8 mouse cellular contexts compared by ENCODE assay signal in genomic region chr11:42181973-42182824, GRCm38 (mm10). TPM values are rescaled to one million over a fixed set of nuclear protein-coding genes. Genes with fewer than 3 reads are reported as not detected.
DNase-seq lines count a peak whose midpoint lies in the region; ATAC-seq lines count a peak whose summit lies in the region.

No protein-coding gene starts in this region.

- no peak overlapping the region for H3K27ac ChIP-seq in kidney, embryonic 16.5 days (ENCODE audit: low read length)
- no peak overlapping the region for H3K27ac ChIP-seq in heart, embryonic 12.5 days (ENCODE audit: poor library complexity, severe bottlenecking)
- peak overlapping the region; percentile 90 for H3K27ac ChIP-seq in midbrain, embryonic 14.5 days (replicated peaks; ENCODE audit: low read depth, low read length)

- peaks cover 7% of the 10 kb centered on the region; the same call in 1 of the 2 replicates for H3K27me3 ChIP-seq in kidney, embryonic 16.5 days (ENCODE audit: insufficient read depth, low read length)
- peaks cover 5% of the 10 kb centered on the region for H3K27me3 ChIP-seq in heart, embryonic 12.5 days (replicated peaks)
- no peaks in the 10 kb centered on the region for H3K27me3 ChIP-seq in midbrain, embryonic 14.5 days (ENCODE audit: control insufficient read depth, insufficient read depth, low read length)

- peaks cover 12% of the 10 kb centered on the region; the same call in 1 of the 2 replicates for H3K4me1 ChIP-seq in kidney, embryonic 16.5 days (ENCODE audit: insufficient read depth, low read length)
- peaks cover 7% of the 10 kb centered on the region for H3K4me1 ChIP-seq in heart, embryonic 12.5 days (replicated peaks)
- no peaks in the 10 kb centered on the region; the same call in 1 of the 2 replicates for H3K4me1 ChIP-seq in midbrain, embryonic 14.5 days (ENCODE audit: control insufficient read depth, insufficient read depth, low read length)

- no peaks in the 10 kb centered on the region for H3K36me3 ChIP-seq in kidney, embryonic 16.5 days (ENCODE audit: insufficient read depth, low read length)
- no peaks in the 10 kb centered on the region for H3K36me3 ChIP-seq in heart, embryonic 12.5 days
- no peaks in the 10 kb centered on the region for H3K36me3 ChIP-seq in midbrain, embryonic 14.5 days (ENCODE audit: control insufficient read depth, insufficient read depth, low read length)

- peak overlapping the region; percentile 81 for H3K4me2 ChIP-seq in kidney, embryonic 16.5 days (replicated peaks; ENCODE audit: low read depth, low read length)
- peak overlapping the region; percentile 96 for H3K4me2 ChIP-seq in heart, embryonic 12.5 days
- H3K4me2 ChIP-seq in midbrain, embryonic 14.5 days (ENCODE audit: low read length): peak overlapping the region; percentile 93

- under 1% methylated on average over 35 of the region's 35 CpGs for WGBS in kidney, embryonic 16.5 days
- WGBS in heart, embryonic 12.5 days: under 1% methylated on average over 35 of the region's 35 CpGs
- WGBS in midbrain, embryonic 14.5 days: under 1% methylated on average over 35 of the region's 35 CpGs

- peak; percentile 94 for ATAC-seq in kidney, embryonic 16.5 days (ENCODE audit: low FRiP score, low TSS enrichment)
- ATAC-seq in heart, embryonic 12.5 days (ENCODE audit: insufficient number of reproducible peaks, low FRiP score): peak; percentile 73
- ATAC-seq in midbrain, embryonic 14.5 days (ENCODE audit: low FRiP score, low TSS enrichment): peak; percentile 87
- ATAC-seq in granulocyte monocyte progenitor cell, adult 5-6 weeks (replicated peaks; ENCODE audit: poor library complexity, severe bottlenecking): no peak; the same call in 1 of the 2 replicates

- H3K9ac ChIP-seq in kidney, embryonic 16.5 days (replicated peaks; ENCODE audit: low read length): peak overlapping the region; percentile 66
- H3K9ac ChIP-seq in heart, embryonic 12.5 days: peak overlapping the region; percentile 77
- peak overlapping the region; percentile 81 for H3K9ac ChIP-seq in midbrain, embryonic 14.5 days (replicated peaks; ENCODE audit: low read length)

- H3K4me3 ChIP-seq in kidney, embryonic 16.5 days (ENCODE audit: low read length): peak overlapping the region; percentile 55
- H3K4me3 ChIP-seq in heart, embryonic 12.5 days: peak overlapping the region; percentile 70
- peak overlapping the region; percentile 60 for H3K4me3 ChIP-seq in midbrain, embryonic 14.5 days (replicated peaks; ENCODE audit: low read depth, low read length)

- DNase-seq in kidney, adult 8-10 months: no peak
- peak; percentile 82 to 84 for DNase-seq in cerebellum, postnatal 25 days
- DNase-seq in left cerebral cortex, adult 11 months (ENCODE audit: low spot score): peak; percentile 40
- peak; percentile 85 for DNase-seq in midbrain, embryonic 14.5 days
- no peak for DNase-seq in spleen, postnatal 14 days (ENCODE audit: low spot score in 2 of 2)

- H3K9me3 ChIP-seq in kidney, embryonic 16.5 days (ENCODE audit: low read length): no peaks in the 10 kb centered on the region
- no peaks in the 10 kb centered on the region for H3K9me3 ChIP-seq in heart, embryonic 12.5 days (replicated peaks)
- H3K9me3 ChIP-seq in midbrain, embryonic 14.5 days (ENCODE audit: control insufficient read depth, low read length): no peaks in the 10 kb centered on the region

RNA-seq across cellular contexts. Expression of gene Gabra1, which starts 0.5 kb away (rescaled TPM):
- polyA plus RNA-seq in kidney, embryonic 16.5 days (2015; fragmentation: Nextera tagmentation; extraction: Ambion mirVana): 0.92 and 1.8 TPM in 2 replicates
- polyA plus RNA-seq in heart, embryonic 12.5 days (2016; fragmentation: Nextera tagmentation; extraction: Ambion mirVana): 0.95 and 2.4 TPM in 2 replicates
- 48.8 and 49.1 TPM in 2 replicates for polyA plus RNA-seq in midbrain, embryonic 14.5 days (2014; fragmentation: Nextera tagmentation; extraction: Ambion mirVana)
- total RNA-seq in granulocyte monocyte progenitor cell, adult 5-6 weeks (2014; fragmentation: Nextera tagmentation): 0.30 TPM in 1 of 2 replicates, not detected in the other
- not detected in 2 replicates for total RNA-seq in granulocyte monocyte progenitor cell, adult 5-6 weeks (2017)

Comparison
In these comparisons a context has a peak if more than half of its experiments do, and no peak if none do; other contexts are left out.
1. DNase-seq: peak in cerebellum, postnatal 25 days (2 of 2), left cerebral cortex, adult 11 months (single experiment) and midbrain, embryonic 14.5 days (single experiment); none in kidney, adult 8-10 months (0 of 2) and spleen, postnatal 14 days (0 of 2).
2. RNA of gene Gabra1, which starts 0.5 kb away (polyA plus RNA-seq): 48.8 to 49.1 TPM in midbrain, embryonic 14.5 days; 0.95 to 2.4 TPM in heart, embryonic 12.5 days and 0.92 to 1.8 TPM in kidney, embryonic 16.5 days; every median in the first group is over 10 times any median in the second.
3. Peak in every context shown above with its lines, with median percentiles within 50 percentile points of each other: H3K4me2 ChIP-seq, H3K4me3 ChIP-seq and H3K9ac ChIP-seq.